Mouse (Mus musculus) liver, adult (tissue): Measurements from ENCODE around the gene BC049352.

Experiments
- GATA4 ChIP-seq: IDR thresholded peaks from 2 replicates; pipeline ENCODE4 v1.6.1; 2014; ENCODE audit warnings: mild to moderate bottlenecking, low read length; ENCODE audit not compliant: insufficient replicate concordance

BC049352 gene

GRCm38 (mm10) chr9:45206121-45206520, 24.3 kb downstream of the BC049352 start:
- no peak for TF ChIP-seq GATA4

- no peak for TF ChIP-seq GATA4
Measured at GRCm38 (mm10) chr9:45207015-45207743, 25.4 kb downstream of the BC049352 start.

- TF ChIP-seq GATA4, result no peak
Measured at GRCm38 (mm10) chr9:45212001-45212400, 30.2 kb downstream of the BC049352 start.

- TF ChIP-seq GATA4, result no peak
Measured at GRCm38 (mm10) chr9:45215526-45216179, 33.8 kb downstream of the BC049352 start.

- no peak for TF ChIP-seq GATA4
Measured at GRCm38 (mm10) chr9:45219644-45220043, 37.8 kb downstream of the BC049352 start.

- no peak for TF ChIP-seq GATA4
Measured at GRCm38 (mm10) chr9:45221567-45221966, 39.8 kb downstream of the BC049352 start.

- no peak for TF ChIP-seq GATA4
Measured at GRCm38 (mm10) chr9:45229359-45229758, 47.6 kb downstream of the BC049352 start.

- TF ChIP-seq GATA4, result no peak
Measured at GRCm38 (mm10) chr9:45235668-45236227, 53.9 kb downstream of the BC049352 start.

- TF ChIP-seq GATA4, result no peak
Measured at GRCm38 (mm10) chr9:45236744-45237143, 54.9 kb downstream of the BC049352 start.

- TF ChIP-seq GATA4, result no peak
Measured at GRCm38 (mm10) chr9:45241397-45241796, 59.6 kb downstream of the BC049352 start.

- no peak for TF ChIP-seq GATA4
Measured at GRCm38 (mm10) chr9:45245432-45245831, 63.6 kb downstream of the BC049352 start.

GRCm38 (mm10) chr9:45246060-45246459, 64.3 kb downstream of the BC049352 start:
- no peak for TF ChIP-seq GATA4

GRCm38 (mm10) chr9:45247536-45247935, 65.7 kb downstream of the BC049352 start:
- TF ChIP-seq GATA4, result no peak

- no peak for TF ChIP-seq GATA4
Measured at GRCm38 (mm10) chr9:45250306-45250705, 68.5 kb downstream of the BC049352 start.

- TF ChIP-seq GATA4, result no peak
Measured at GRCm38 (mm10) chr9:45251281-45251680, 69.5 kb downstream of the BC049352 start.

GRCm38 (mm10) chr9:45251990-45252389, 70.2 kb downstream of the BC049352 start:
- no peak for TF ChIP-seq GATA4
